Mouse (Mus musculus): ENCODE results near the gene Mrpl36. TPM values are rescaled to one million over a fixed set of nuclear protein-coding genes. Genes with fewer than 3 reads are reported as not detected.
A peak's percentile ranks its signal among the peaks of the same experiment; 100 is the strongest.

The Mrpl36 gene
- 93.4 and 104 TPM in 2 replicates for polyA plus RNA-seq (2016; fragmentation: Nextera tagmentation; extraction: Ambion mirVana)

DNA sequence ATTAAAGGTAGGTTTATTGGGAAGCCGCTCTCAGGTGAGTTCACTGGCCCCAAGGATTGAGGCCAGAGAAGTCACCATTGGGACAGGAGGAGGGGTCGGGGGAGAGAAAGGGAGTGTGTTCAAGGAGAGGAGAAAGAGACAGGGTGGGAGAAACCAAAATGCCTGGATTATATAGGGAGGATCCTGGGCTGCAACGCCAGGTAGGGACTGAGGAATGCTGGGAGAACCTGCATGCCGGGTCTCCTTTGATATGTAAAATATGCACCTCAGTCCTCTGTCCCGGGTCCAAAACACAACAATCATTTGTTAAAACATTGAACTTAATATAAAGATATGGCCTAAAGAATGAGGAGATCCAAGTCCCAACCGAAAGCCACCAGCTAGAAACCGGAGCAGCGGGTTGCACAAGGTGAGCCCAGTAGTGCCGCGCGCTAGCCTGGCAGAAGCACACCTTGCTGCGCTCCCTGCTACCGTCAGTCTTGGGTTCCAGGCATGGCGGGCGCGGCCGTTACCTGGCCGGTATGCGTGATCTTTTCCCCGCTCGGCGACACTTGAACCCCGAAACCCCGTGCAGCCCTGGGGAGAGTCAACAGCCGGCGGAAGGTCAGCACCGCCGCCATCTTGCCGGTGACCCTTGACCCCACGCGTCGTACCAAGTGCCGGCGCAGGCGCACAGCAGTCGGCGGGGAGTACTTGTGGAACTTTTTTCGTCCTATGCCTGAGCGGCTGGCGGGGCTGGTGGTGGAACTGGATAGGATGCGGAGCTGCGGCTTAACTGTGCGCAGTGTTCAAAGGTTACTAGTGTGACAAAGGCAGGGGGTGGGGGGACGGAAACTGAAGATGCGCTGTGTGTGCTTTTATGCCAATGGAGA, at the start of gene Mrpl36, which contains the start of gene Ndufs6:
Gene Mrpl36 (plus strand): TSS at position 687 of the 872 bp plus-strand sequence.
Gene Ndufs6 (minus strand): TSS at position 716 of the 872 bp plus-strand sequence.
- 1% methylated on average over 45 of the region's 45 CpGs for WGBS
- H3K4me1 ChIP-seq: peaks cover 12% of the 10 kb centered on the region
- peak; percentile 73 for ATAC-seq (ENCODE audit: low FRiP score, low read depth)

GRCm38 (mm10) chr13:73279196-73279595, 49.1 kb upstream of the Mrpl36 start:
- Histone ChIP-seq H3K9ac (no peak overlapping the region), H3K36me3 (no peaks in the 10 kb centered on the region), H3K4me2 (replicated peaks) (no peak overlapping the region), H3K27me3 (replicated peaks) (peaks cover 33% of the 10 kb centered on the region), H3K4me3 (no peak overlapping the region), H3K27ac (no peak overlapping the region), H3K9me3 (no peaks in the 10 kb centered on the region), H3K4me1 (no peaks in the 10 kb centered on the region)
- ATAC-seq (ENCODE audit: low FRiP score, low read depth): no peak
- 93% methylated on average over 1 of the region's 1 CpGs for WGBS

More for the DNA sequence above, at the start of gene Mrpl36, which contains the start of gene Ndufs6:
- peaks cover 2% of the 10 kb centered on the region; the same call in 1 of the 2 replicates for H3K27me3 ChIP-seq (replicated peaks)
- H3K27ac ChIP-seq: no peak within 1 kb of the TSS
- peaks cover 22% of the 10 kb centered on the region for H3K36me3 ChIP-seq
- H3K9ac ChIP-seq: peak within 1 kb of the TSS; percentile 64
- peak within 1 kb of the TSS; percentile 74 for H3K4me3 ChIP-seq
- no peaks in the 10 kb centered on the region for H3K9me3 ChIP-seq
- peak within 1 kb of the TSS; percentile 72 for H3K4me2 ChIP-seq (replicated peaks)

GRCm38 (mm10) chr13:73282407-73282806, 45.9 kb upstream of the Mrpl36 start:
- H3K27me3 ChIP-seq (replicated peaks): 0 out of 2 replicates have a peak, but pooled peaks cover 5% of the 10 kb centered on the region
- H3K4me2 ChIP-seq (replicated peaks): no peak overlapping the region
- WGBS: 85% methylated on average over 2 of the region's 2 CpGs
- no peak overlapping the region for H3K4me3 ChIP-seq
- no peaks in the 10 kb centered on the region for H3K36me3 ChIP-seq
- H3K9me3 ChIP-seq: no peaks in the 10 kb centered on the region
- H3K4me1 ChIP-seq: no peaks in the 10 kb centered on the region
- no peak for ATAC-seq (ENCODE audit: low FRiP score, low read depth)
- no peak overlapping the region for H3K9ac ChIP-seq
- no peak overlapping the region for H3K27ac ChIP-seq

DNA sequence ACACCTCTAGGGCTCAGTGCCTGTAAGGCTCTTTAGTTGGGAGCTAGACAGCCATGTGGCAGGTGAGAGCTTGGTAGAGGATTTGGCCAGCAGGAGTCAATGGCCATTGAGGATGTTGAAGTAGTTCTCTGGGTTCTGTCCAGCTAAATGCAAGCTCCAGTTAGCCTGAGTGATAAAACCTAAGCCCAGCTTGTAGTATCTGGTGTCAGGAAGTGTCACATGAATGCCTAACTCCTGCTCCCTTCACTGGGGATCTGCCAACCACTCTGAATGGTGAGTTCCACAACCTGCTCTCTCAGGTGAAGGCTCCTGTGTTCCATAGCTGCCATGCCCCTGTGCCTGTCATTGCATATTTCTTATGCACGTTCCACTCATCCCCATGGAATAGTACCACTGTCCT, 44.8 kb upstream of the Mrpl36 start:
- Histone ChIP-seq H3K4me2 (replicated peaks) (no peak overlapping the region), H3K9me3 (no peaks in the 10 kb centered on the region), H3K27me3 (replicated peaks) (no peaks in the 10 kb centered on the region), H3K4me1 (no peaks in the 10 kb centered on the region), H3K36me3 (no peaks in the 10 kb centered on the region), H3K4me3 (no peak overlapping the region), H3K9ac (no peak overlapping the region), H3K27ac (no peak overlapping the region)
- ATAC-seq (ENCODE audit: low FRiP score, low read depth): no peak
- 89% methylated on average over 1 of the region's 1 CpGs for WGBS

- H3K4me1 ChIP-seq: no peaks in the 10 kb centered on the region
- H3K4me2 ChIP-seq (replicated peaks): no peak overlapping the region
- H3K4me3 ChIP-seq: no peak overlapping the region
- no peaks in the 10 kb centered on the region for H3K9me3 ChIP-seq
- H3K27ac ChIP-seq: no peak overlapping the region
- no peak for ATAC-seq (ENCODE audit: low FRiP score, low read depth)
- H3K36me3 ChIP-seq: no peaks in the 10 kb centered on the region
- no peaks in the 10 kb centered on the region for H3K27me3 ChIP-seq (replicated peaks)
- no peak overlapping the region for H3K9ac ChIP-seq
- WGBS: 90% methylated on average over 6 of the region's 6 CpGs
These were observed 38.1 kb upstream of the Mrpl36 start for GRCm38 (mm10) chr13:73290206-73290605.

DNA sequence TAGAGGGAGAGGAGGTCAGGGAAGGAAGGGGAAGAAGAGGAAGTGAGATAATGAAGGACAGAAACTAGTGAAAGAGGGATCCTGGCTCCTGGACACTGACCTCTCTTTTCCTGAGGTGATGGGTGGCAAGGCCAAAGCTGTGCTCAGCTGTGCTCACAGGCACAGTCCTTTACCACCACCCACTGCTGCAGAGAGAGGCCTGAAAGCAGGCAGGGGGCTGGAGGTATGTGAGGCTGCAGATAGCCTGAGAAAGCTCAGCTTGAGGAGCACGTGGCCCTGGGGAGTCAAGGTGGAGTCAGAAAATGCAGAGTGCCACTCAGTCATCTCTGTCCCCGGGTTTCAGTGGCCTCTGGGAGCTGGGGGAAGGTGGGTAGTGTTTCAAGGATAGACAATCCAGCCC, 37.2 kb upstream of the Mrpl36 start:
- no peak overlapping the region for H3K27ac ChIP-seq
- H3K4me1 ChIP-seq: no peaks in the 10 kb centered on the region
- H3K4me2 ChIP-seq (replicated peaks): no peak overlapping the region
- no peaks in the 10 kb centered on the region for H3K27me3 ChIP-seq (replicated peaks)
- no peak overlapping the region for H3K9ac ChIP-seq
- 36% methylated on average over 2 of the region's 2 CpGs for WGBS
- ATAC-seq (ENCODE audit: low FRiP score, low read depth): no peak
- no peaks in the 10 kb centered on the region for H3K36me3 ChIP-seq
- no peaks in the 10 kb centered on the region for H3K9me3 ChIP-seq
- H3K4me3 ChIP-seq: no peak overlapping the region

GRCm38 (mm10) chr13:73298717-73299116, 29.6 kb upstream of the Mrpl36 start:
- Histone ChIP-seq H3K9ac (no peak overlapping the region), H3K36me3 (no peaks in the 10 kb centered on the region), H3K4me3 (no peak overlapping the region), H3K27me3 (replicated peaks) (no peaks in the 10 kb centered on the region), H3K4me1 (no peaks in the 10 kb centered on the region), H3K9me3 (no peaks in the 10 kb centered on the region), H3K27ac (no peak overlapping the region), H3K4me2 (replicated peaks) (no peak overlapping the region)
- 72% methylated on average over 4 of the region's 4 CpGs for WGBS
- ATAC-seq (ENCODE audit: low FRiP score, low read depth): no peak

- ATAC-seq (ENCODE audit: low FRiP score, low read depth): no peak
- Histone ChIP-seq H3K9ac (no peak overlapping the region), H3K9me3 (no peaks in the 10 kb centered on the region), H3K4me1 (no peaks in the 10 kb centered on the region), H3K4me2 (replicated peaks) (no peak overlapping the region), H3K36me3 (no peaks in the 10 kb centered on the region), H3K27ac (no peak overlapping the region), H3K27me3 (replicated peaks) (no peaks in the 10 kb centered on the region), H3K4me3 (no peak overlapping the region)
- 90% methylated on average over 5 of the region's 5 CpGs for WGBS
These were observed 29.0 kb upstream of the Mrpl36 start for GRCm38 (mm10) chr13:73299322-73299721.

GRCm38 (mm10) chr13:73304729-73305128, 23.6 kb upstream of the Mrpl36 start:
- Histone ChIP-seq H3K27ac (no peak overlapping the region), H3K36me3 (no peaks in the 10 kb centered on the region), H3K4me3 (no peak overlapping the region), H3K4me1 (peaks cover 6% of the 10 kb centered on the region; the same call in 1 of the 2 replicates), H3K4me2 (replicated peaks) (no peak overlapping the region), H3K9me3 (no peaks in the 10 kb centered on the region), H3K27me3 (replicated peaks) (no peaks in the 10 kb centered on the region), H3K9ac (no peak overlapping the region)
- 52% methylated on average over 6 of the region's 6 CpGs for WGBS
- ATAC-seq (ENCODE audit: low FRiP score, low read depth): no peak

- WGBS: 39% methylated on average over 8 of the region's 8 CpGs
- ATAC-seq (ENCODE audit: low FRiP score, low read depth): no peak
- Histone ChIP-seq H3K4me2 (replicated peaks) (no peak overlapping the region), H3K4me1 (peaks cover 6% of the 10 kb centered on the region; the same call in 1 of the 2 replicates), H3K4me3 (no peak overlapping the region), H3K27me3 (replicated peaks) (0 out of 2 replicates have a peak, but pooled peaks cover 1% of the 10 kb centered on the region), H3K36me3 (no peaks in the 10 kb centered on the region), H3K9ac (no peak overlapping the region), H3K9me3 (no peaks in the 10 kb centered on the region), H3K27ac (no peak overlapping the region)
These were observed 22.8 kb upstream of the Mrpl36 start for GRCm38 (mm10) chr13:73305398-73306084.

- ATAC-seq (ENCODE audit: low FRiP score, low read depth): no peak
- Histone ChIP-seq H3K4me1 (peaks cover 6% of the 10 kb centered on the region; the same call in 1 of the 2 replicates), H3K4me2 (replicated peaks) (no peak overlapping the region), H3K9me3 (no peaks in the 10 kb centered on the region), H3K4me3 (no peak overlapping the region), H3K9ac (no peak overlapping the region), H3K27ac (no peak overlapping the region), H3K27me3 (replicated peaks) (0 out of 2 replicates have a peak, but pooled peaks cover 2% of the 10 kb centered on the region), H3K36me3 (no peaks in the 10 kb centered on the region)
- 59% methylated on average over 4 of the region's 4 CpGs for WGBS
These were observed 22.3 kb upstream of the Mrpl36 start for GRCm38 (mm10) chr13:73306085-73306410.

DNA sequence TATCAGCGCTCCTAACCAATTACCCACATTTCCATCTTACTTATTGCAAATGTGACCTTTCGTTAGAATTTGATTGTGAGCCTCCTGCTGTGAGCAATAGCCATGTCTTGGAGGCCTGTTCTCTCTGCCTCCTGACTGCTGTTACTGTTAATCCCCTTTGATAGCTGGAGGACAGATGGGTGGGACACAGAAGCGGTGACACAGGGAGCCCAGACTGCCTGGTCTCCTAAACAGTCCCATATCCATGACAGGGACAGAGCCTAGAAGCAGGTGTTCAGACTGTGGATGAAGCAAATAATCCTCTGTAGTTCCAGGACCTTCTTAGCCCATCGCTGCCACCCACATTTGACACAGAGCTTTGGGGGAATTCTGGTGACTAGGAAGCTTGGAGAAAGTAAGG, 21.9 kb upstream of the Mrpl36 start:
- Histone ChIP-seq H3K4me2 (replicated peaks) (no peak overlapping the region), H3K9ac (no peak overlapping the region), H3K4me1 (peaks cover 6% of the 10 kb centered on the region; the same call in 1 of the 2 replicates), H3K9me3 (no peaks in the 10 kb centered on the region), H3K36me3 (no peaks in the 10 kb centered on the region), H3K27me3 (replicated peaks) (0 out of 2 replicates have a peak, but pooled peaks cover 2% of the 10 kb centered on the region), H3K4me3 (no peak overlapping the region), H3K27ac (no peak overlapping the region)
- 63% methylated on average over 4 of the region's 4 CpGs for WGBS
- no peak for ATAC-seq (ENCODE audit: low FRiP score, low read depth)

Measured in neural tube, embryonic 12.5 days (tissue).